Mouse (Mus musculus): Measurements from ENCODE around the gene Trim32. TPM values are rescaled to one million over a fixed set of nuclear protein-coding genes. Genes with fewer than 3 reads are reported as not detected.

Trim32 gene
- 1.5 and 2.3 TPM in 2 replicates for total RNA-seq (2017)

DNA sequence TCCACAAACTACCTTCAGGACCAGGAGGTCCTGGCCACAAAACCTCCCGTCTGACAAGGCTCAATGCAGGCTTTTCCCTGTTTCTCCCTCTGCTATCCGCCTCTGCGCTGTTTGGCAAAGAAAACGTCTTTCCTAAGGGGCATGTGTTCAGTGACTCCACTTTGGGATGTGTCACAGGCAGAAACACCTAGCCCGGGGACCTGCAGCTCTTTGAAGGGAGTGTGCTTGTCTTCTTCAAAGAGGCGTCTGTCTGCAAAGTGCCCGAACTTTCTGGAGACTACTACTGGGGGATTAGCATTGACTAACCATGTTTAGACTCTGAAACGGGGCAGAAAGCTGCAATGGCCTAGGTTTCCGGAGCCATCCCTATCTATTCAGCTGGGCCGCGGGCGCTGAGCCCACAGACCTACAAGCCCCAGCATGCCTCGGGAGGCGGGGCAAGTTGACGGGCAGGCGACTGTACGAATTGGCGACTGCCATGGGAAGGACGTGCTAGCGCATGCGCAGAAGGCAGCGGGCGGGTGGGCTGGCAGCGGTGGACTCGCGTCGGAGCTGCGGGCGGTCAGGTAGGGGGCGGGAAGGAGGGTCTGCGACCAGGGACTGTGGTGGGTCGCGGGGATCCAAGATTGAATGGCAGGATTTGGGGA, at the start of gene Trim32:
Gene Trim32, plus strand, starts transcription at position 483 of the 647 bp plus-strand sequence.
- ATAC-seq (ENCODE audit: extremely low read depth, insufficient number of reproducible peaks, low FRiP score, poor library complexity, severe bottlenecking), result peak; percentile 77

DNA sequence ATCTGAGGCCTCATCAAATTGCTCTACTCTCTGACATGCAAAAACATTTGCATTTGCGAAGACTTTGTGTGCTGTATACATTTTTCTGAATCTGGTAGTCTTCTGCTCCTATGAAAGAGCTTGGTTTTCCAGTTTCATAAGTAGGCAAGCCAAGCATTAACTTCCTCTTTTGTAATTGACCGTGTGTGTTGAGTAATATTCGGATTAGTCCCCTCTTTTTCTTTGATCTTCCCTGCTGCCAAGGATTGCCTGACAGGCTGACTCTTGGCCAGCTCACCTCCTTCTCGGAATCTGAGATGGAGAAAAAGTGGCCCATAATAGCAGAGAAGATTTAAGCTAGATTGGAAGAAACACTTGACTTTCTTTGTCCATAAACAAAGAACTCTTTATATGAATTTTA, 39.3 kb upstream of the Trim32 start:
- ATAC-seq (ENCODE audit: extremely low read depth, insufficient number of reproducible peaks, low FRiP score, poor library complexity, severe bottlenecking), result no peak

DNA sequence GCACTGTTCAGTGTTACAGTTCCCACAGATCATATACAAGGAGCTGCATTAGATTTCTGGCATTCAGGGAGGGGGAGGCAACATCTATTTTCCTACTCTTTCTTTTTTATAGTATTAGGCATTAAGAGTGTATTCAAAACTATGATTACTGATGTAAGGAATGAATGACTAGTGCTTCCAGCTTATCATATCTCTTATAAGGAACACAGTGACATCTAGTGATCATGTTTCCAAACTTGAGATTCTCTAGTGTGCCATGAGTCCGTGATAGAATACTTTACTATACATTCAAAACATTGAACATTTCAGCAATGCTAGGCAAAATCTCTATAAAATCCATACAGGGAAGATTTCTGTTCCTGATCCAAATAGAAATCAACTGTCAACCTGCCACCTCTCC, 24.5 kb upstream of the Trim32 start:
- no peak for ATAC-seq (ENCODE audit: extremely low read depth, insufficient number of reproducible peaks, low FRiP score, poor library complexity, severe bottlenecking)

DNA sequence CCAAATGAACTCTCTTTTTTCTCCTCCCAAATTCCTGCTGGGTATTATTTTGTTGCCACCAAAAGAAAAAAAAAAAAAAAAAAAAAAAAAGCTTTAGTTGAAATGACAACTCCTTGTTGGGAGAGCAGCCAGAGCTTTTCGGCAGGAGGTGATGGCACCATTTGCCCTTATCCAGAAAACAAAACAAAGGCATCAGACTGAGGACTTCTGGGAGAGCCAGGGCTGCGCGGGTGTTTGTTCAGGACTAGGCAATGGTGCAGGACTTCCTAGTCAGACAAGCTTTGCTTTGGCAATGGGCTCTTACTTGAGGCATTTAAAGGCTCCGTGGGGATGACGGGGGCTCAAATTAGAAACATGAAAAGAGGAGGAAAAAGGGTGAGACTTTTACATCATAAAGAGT, 17.8 kb upstream of the Trim32 start:
- no peak for ATAC-seq (ENCODE audit: extremely low read depth, insufficient number of reproducible peaks, low FRiP score, poor library complexity, severe bottlenecking)

DNA sequence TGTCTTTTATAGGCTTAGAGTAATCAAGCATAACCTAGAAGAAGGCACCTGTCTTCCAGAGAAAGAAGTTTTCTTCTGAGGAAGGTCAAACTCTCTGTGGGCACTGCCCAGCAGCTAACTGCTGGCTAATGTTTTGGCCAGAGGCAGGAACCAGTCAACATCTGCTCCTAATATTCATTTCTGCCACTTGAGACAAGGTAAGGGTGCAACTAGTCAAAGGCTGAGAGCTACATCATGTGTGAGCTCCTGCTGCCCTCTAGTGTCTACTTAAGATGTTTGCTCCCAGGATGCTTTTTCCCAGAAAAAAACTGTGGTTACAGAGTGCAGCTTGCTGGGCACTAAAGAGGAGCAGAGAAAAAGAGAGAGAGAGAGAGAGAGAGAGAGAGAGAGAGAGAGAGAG, 15.0 kb upstream of the Trim32 start:
- no peak for ATAC-seq (ENCODE audit: extremely low read depth, insufficient number of reproducible peaks, low FRiP score, poor library complexity, severe bottlenecking)

DNA sequence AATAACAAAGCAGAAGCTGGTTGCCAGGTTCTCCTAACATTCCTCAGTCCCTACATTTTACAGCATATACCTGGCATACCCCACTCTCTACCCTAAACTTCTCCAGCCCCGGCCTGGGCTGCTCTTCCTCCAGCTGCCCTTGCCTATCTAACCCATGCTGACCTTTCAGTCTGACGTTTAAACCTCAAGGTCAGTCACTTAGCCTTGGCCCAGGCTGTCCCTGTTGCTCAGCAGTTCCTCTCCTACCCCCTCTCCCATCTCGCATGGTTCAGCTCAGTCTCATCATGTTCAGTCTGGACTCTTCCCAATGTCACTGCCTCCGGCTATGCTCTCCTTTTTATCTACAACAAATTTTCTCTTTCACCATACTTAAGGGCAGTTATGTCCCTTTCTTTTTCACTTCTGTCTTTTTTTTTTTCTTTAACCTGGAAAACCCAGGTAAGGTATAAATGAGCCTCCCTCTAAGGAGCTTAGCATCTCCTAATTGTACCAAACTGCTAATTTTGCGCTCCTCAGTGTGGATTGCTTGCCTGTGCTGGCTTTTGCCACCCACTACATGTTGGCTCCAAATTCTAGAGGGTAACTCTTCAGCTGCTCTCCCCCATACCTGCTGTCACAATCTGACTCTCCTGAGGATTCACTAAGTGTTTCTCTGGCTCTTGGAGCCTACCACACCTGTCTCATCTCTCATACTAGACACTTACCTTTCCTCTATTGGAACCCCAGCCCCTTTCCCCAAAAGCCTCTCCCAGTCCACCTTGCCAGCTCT, 10.0 kb upstream of the Trim32 start:
- ATAC-seq (ENCODE audit: extremely low read depth, insufficient number of reproducible peaks, low FRiP score, poor library complexity, severe bottlenecking), result no peak

DNA sequence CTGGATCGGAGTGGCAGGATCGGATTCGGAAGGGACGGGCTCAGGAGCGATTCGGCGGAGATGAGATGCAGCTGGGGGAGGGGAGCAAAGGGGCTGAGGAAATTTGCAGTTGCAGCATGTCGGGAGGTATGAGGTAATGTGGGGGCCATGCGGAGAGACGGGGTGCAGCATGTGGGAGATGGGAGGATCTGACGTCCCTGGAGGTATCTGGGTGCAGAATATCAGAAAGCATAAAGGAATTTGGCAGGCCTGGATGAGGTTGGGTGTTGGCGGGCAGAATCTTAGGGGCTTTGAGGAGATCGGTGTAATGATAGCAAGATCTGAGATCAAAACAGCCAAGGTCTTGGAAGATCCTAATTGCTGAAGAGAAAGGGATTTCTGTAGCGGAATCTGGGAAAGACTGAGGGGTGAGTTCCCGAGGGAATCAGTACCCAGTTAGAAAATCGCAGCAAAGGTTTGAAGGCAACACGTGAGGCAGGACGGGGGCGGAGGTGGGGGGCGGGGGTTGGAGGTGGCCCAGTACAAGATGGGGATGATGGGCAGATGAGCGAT, 441 bp downstream of the Trim32 start:
- peak; percentile 21; the same call in 1 of the 2 replicates for ATAC-seq (ENCODE audit: extremely low read depth, insufficient number of reproducible peaks, low FRiP score, poor library complexity, severe bottlenecking)

DNA sequence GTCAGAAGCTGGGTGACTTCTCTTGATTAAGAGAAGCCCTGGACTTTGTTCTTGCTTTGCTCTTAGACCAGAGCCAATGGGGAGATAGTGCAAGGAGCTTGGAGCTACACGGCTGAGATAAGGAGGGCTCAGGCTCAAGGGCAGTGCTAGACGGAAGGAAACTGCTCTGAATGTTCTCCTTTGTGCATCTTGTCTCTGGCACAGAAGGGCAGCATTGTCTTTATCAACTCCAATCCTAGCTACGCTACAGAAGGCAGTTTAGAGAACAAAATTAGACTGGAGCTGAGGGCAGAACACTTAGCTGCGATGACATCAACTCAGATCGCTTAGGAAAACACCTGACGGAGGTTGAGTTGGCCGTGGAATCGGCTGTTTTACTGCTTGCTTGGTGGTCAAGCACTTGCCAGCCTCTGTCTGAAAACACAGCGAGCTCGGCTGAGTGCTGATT, 2.4 kb downstream of the Trim32 start:
- ATAC-seq (ENCODE audit: extremely low read depth, insufficient number of reproducible peaks, low FRiP score, poor library complexity, severe bottlenecking), result no peak

DNA sequence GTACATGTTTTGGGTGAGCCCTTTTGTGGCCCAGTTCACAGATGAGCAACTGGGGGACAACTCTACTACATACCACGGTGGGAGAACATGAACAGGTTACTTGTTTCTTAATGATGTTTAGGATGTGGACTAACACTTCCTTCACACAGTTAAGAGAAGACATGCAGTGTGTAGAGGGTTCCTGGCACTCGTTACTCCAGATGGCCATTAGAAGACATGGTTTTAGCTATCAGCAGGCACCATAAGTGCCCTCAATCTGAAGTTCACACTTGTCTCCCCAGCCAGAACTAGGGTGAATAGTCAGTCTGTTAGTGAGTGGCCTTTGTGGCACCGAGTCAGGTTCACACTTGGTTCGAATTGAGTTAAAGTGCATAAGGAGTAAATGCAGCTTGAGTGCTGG, 3.3 kb downstream of the Trim32 start:
- ATAC-seq (ENCODE audit: extremely low read depth, insufficient number of reproducible peaks, low FRiP score, poor library complexity, severe bottlenecking), result no peak

DNA sequence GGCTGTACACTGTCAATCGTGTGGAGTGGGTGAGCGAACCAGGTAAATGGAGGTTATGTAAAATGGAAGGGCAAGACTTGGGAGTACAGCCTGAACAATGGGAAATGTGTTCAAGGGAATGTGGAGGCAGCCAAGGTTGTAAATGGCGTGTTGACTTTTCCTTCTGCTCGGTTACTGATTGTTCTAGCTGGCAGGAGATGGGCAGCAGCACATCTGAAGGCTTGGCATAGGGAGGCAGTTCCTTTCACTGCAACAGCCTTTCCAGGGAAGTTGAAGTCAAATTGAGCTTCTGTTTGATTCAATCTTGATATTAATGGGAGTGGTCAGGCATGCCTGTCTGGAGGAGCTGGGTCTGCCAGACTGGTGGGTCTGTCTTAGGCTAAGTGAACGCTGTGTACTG, 5.5 kb downstream of the Trim32 start:
- ATAC-seq (ENCODE audit: extremely low read depth, insufficient number of reproducible peaks, low FRiP score, poor library complexity, severe bottlenecking), result no peak

DNA sequence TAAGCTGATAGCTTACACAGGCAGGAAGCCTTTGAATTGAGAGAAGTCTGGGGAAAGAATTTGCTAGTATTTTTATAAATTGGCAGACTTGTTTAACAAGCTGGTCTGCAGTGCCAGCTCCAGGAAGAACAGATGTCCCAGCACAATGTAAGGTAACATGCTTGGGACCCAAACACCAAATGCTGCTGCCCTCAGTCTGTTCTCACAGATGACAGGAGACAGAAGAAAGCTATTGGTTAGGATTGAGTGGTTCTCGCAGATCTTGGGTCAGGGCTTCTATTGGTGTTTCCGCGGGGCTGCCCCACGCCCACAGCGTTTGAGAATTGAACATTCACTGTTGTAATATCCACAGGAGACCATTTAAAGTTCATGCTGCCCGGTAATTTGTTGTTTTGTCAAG, 6.1 kb downstream of the Trim32 start:
- no peak for ATAC-seq (ENCODE audit: extremely low read depth, insufficient number of reproducible peaks, low FRiP score, poor library complexity, severe bottlenecking)

DNA sequence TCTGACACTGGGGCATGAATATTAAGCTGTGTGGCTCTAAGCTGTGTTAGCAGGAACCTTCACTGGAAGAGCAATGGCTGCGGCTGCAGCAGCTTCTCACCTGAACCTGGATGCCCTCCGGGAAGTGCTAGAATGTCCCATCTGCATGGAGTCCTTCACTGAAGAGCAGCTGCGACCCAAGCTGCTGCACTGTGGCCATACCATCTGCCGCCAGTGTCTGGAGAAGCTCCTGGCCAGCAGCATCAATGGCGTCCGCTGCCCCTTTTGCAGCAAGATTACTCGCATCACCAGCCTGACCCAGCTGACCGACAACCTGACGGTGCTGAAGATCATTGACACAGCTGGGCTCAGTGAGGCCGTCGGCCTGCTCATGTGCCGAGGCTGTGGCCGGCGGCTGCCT, 8.3 kb downstream of the Trim32 start:
- no peak for ATAC-seq (ENCODE audit: extremely low read depth, insufficient number of reproducible peaks, low FRiP score, poor library complexity, severe bottlenecking)

DNA sequence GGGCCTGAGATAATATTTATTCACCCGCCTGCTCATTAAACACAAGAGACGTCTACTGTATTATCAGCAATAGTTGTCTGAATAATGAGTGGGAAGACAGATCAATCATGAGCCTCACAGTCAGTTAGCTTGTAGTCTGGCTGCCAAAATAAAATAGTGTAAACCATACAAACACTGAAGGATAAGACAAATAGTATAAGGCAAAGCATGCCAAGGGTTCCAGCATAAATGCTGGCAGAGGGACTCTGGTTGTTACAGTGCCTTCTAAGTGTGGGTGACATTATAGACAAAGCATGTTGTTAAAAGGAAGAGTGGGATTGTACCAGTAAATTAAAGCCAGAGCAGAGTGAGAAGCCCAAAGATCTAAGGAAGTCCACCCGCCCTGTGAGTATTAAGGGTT, 15.3 kb downstream of the Trim32 start:
- ATAC-seq (ENCODE audit: extremely low read depth, insufficient number of reproducible peaks, low FRiP score, poor library complexity, severe bottlenecking), result no peak

DNA sequence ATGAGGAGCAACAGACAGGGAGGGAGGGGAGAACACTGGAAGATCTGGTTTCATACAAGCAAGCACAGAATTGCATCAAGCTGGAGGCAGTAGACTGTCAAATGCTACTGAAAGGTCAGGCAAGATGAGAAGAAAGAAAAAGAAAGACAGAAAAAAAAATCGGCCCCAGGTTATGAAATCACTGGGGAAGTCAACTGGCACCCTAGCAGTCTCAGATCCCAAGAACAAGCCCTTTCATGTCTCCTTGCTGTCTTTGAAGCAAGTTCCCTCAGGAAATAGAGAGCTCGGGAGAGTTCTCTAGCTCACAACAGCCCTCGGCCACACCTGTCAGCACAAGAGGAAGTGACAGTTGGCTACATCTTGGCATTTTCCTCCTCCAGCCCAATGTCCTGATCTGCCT, 33.4 kb downstream of the Trim32 start:
- ATAC-seq (ENCODE audit: extremely low read depth, insufficient number of reproducible peaks, low FRiP score, poor library complexity, severe bottlenecking), result no peak

DNA sequence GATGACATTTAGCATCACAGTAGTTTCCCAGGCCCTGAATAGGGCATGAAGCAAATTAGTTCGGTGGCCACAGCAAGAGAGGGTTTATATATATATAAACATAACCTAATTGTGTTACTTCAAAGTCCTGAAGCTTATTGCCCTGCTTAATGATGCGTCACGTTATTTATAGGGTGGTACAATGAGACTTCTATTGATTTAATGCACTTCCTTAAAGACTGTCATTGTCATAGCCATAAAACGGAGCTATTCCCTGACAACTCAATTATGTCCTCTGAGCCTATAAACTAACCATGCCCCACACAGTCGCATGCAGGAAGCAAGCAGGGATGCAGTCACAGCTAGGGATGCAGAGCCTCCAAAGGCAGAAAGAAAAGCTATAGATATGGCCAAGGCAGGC, 37.8 kb downstream of the Trim32 start:
- ATAC-seq (ENCODE audit: extremely low read depth, insufficient number of reproducible peaks, low FRiP score, poor library complexity, severe bottlenecking), result no peak

DNA sequence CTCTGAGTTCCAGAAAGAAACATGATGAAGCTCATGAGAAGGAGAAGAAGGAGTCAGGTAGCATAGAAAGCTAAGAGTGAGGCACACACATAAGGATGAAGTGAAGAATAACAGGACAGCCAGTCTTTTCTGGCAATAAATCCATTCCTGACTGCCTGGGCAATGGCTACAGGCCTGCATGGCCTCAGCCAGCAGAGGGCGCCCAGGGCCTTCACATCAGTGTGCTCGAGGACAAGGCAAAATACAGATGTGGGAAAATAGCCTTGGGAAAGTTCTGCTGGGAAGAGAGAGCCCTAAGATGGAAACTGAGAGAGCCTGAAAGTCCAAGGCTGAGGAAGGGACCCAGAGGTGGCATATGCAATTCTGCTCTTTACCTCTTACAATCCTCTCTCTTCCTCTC, 49.9 kb downstream of the Trim32 start:
- ATAC-seq (ENCODE audit: extremely low read depth, insufficient number of reproducible peaks, low FRiP score, poor library complexity, severe bottlenecking), result no peak

DNA sequence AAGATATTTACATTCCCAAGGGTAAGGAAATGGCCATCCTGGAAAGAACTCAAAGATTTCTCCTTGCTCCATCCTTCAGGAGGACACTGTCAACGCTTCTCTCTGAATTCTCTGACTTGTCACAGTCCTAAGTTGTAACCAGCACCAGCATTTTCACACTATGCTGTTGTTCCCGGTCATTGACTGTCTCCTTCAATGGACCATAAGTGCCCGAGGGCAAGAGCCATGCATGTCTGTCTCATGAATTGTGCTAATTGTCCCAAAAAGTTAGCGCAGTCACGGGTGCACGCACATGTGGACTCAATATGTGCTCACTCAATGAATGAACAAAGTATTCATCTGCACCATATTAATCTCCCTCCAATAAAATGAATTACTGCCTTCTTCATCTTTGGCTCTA, 58.4 kb downstream of the Trim32 start:
- ATAC-seq (ENCODE audit: extremely low read depth, insufficient number of reproducible peaks, low FRiP score, poor library complexity, severe bottlenecking), result no peak

Data from neutrophil, adult 5-6 weeks (primary cell).